Mouse (Mus musculus) spleen, adult 2 months (tissue): ENCODE measurements around the gene Per1. TPM values are rescaled to one million over a fixed set of nuclear protein-coding genes. Genes with fewer than 3 reads are reported as not detected.

Source experiments
- DNase-seq, 2 experiments: peaks; one replicate each; pipeline versions ENCODE4 v3.0.0 to v3.0.0-alpha.2; 2012 to 2021; ENCODE audit warnings: low spot score in 2 of 2, low read depth in 1 of 2
- H3K27ac ChIP-seq: fragments of 200-500 bp; 2 replicates; pipeline ENCODE4 v1.5.1; 2012; ENCODE audit warnings: low read length, inconsistent platforms; ENCODE audit not compliant: insufficient read depth
- H3K27me3 ChIP-seq: fragments of 200-500 bp; 2 replicates; pipeline ENCODE4 v1.6.1; 2012; ENCODE audit warnings: mild to moderate bottlenecking, moderate library complexity, low read length, inconsistent platforms; ENCODE audit not compliant: control insufficient read depth, insufficient read depth
- H3K36me3 ChIP-seq: fragments of 200-500 bp; 2 replicates; pipeline ENCODE4 v1.6.1; 2012; ENCODE audit warnings: mild to moderate bottlenecking, low read length, inconsistent platforms; ENCODE audit not compliant: control insufficient read depth, insufficient read depth
- H3K4me1 ChIP-seq: fragments of 200-500 bp; 2 replicates; pipeline ENCODE4 v1.6.1; 2011; ENCODE audit warnings: inconsistent platforms; ENCODE audit not compliant: control insufficient read depth, insufficient read depth, insufficient read length
- H3K4me3 ChIP-seq: fragments of 200-500 bp; 2 replicates; pipeline ENCODE4 v1.5.1; 2011; ENCODE audit warnings: mild to moderate bottlenecking, inconsistent platforms; ENCODE audit not compliant: insufficient read depth, insufficient read length; ENCODE audit errors: extremely low read depth
- CTCF ChIP-seq: fragments of 200-500 bp; IDR thresholded peaks from 2 replicates; pipeline ENCODE4 v1.5.1; 2011; ENCODE audit warnings: mild to moderate bottlenecking, inconsistent platforms; ENCODE audit not compliant: insufficient read depth, insufficient read length, insufficient replicate concordance; ENCODE audit errors: extremely low read depth
- POLR2A ChIP-seq: fragments of 200-500 bp; IDR thresholded peaks from 2 replicates; pipeline ENCODE4 v1.6.1; 2011; ENCODE audit warnings: low read depth, low read length, inconsistent platforms
- WGBS: fragments of 180-500 bp; shearing (Covaris S2); methylation state at CpG from one replicate; pipeline ENCODE4 v1.1.7; 2018; 5-methylcytosine and 5-hydroxymethylcytosine counted together
- polyA plus RNA-seq: library from polyadenylated mRNA; depleted of rRNA; stranded (reverse); fragments of >200 nt; gene quantifications from 2 replicates; pipeline ENCODE4 v1.2.3, GENCODE M21; 2012

Gene Per1
- polyA plus RNA-seq, 1 experiment, result 23.3 TPM

DNA sequence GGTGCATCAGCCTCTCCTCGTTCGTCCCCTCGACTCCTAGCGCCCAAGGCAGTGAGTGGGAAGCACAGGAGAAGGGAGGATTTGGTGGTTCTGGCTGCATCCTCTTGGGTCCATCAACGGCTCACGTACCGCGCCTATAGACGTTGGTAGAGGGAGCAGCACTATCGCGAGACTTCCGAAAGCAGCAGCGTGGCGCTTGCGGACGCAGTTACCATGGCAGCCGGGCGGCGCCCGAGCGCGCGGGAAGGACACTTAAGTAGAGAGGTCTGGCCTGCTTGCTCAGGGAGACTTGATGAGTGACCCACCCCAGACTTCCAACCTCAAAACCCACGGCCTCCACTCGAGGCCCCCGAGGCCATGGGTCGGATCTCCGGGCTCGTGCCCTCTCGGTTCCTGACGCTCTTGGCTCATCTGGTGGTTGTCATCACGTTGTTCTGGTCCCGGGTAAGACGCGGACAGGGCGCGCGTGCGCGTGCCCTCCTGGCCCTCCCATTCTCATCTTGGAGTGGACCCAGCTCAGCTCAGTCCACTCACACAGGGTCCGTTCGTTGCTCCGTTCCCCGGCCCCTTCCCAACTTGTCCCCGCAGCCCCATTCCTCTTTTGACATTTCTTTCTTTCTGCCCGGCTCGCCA lies 24.3 kb upstream of the Per1 start, which contains the start of gene Tmem107:
Gene Tmem107, plus strand, starts transcription at position 217 of the 633 bp plus-strand sequence.
- under 1% methylated on average over 47 of the region's 47 CpGs for WGBS
- peaks cover 2% of the 10 kb centered on the region for H3K4me1 ChIP-seq
- TF ChIP-seq POLR2A (peak; percentile 94), CTCF (no peak)
- peak within 1 kb of the TSS; percentile 69 for H3K4me3 ChIP-seq
- H3K36me3 ChIP-seq, result no peaks in the 10 kb centered on the region
- H3K27ac ChIP-seq, result peak within 1 kb of the TSS; percentile 80
- no peaks in the 10 kb centered on the region for H3K27me3 ChIP-seq
- DNase-seq, result peak; percentile 88 to 94

DNA sequence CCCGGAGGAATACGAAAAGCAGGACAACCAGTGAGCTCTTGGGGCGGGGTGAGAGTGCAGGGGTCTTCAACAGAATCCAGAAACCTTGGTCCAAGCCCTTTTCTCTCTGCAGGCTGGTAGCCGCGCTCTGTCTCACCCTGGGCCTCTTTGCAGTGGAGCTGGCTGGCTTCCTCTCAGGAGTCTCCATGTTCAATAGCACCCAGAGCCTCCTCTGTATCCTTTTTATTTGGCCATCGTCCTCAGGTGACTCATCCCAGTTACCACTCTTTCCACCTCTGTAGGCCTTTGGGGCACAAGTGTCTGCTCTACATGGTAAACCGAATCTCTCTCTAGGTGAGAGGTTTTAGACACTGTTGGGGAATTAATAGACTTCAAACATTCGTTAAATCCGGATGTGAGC lies 23.8 kb upstream of the Per1 start:
- Histone ChIP-seq H3K27me3 (no peaks in the 10 kb centered on the region), H3K27ac (peak overlapping the region; percentile 27; the same call in 1 of the 2 replicates), H3K4me1 (no peaks in the 10 kb centered on the region; the same call in 1 of the 2 replicates), H3K36me3 (no peaks in the 10 kb centered on the region), H3K4me3 (peak overlapping the region; percentile 69; the same call in 1 of the 2 replicates)
- TF ChIP-seq CTCF, result no peak
- TF ChIP-seq POLR2A, result no peak
- WGBS, result 43% methylated on average over 9 of the region's 9 CpGs
- DNase-seq, result no peak

DNA sequence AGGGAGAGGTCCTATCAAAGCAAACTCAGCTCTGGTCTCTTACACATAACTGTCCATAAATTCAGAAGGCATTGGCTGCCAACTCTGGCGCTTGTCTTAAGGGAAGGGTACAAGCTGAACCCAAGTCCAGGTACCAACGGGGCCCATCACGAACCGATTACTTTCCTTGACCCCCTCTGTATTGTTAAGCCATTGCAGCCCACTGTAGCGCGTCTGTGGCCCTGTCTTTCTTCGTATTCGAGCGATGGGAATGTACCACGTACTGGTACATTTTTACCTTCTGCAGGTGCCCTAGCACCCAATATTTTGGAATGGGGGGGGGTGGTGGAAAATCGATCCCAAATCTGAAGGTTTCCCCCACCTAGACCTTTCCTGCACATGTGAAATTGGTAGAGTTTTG lies 22.8 kb upstream of the Per1 start:
- Histone ChIP-seq H3K27me3 (no peaks in the 10 kb centered on the region), H3K4me3 (no peak overlapping the region), H3K4me1 (no peaks in the 10 kb centered on the region; the same call in 1 of the 2 replicates), H3K36me3 (no peaks in the 10 kb centered on the region), H3K27ac (no peak overlapping the region)
- 93% methylated on average over 11 of the region's 11 CpGs for WGBS
- no peak for DNase-seq
- TF ChIP-seq POLR2A (no peak), CTCF (no peak)

DNA sequence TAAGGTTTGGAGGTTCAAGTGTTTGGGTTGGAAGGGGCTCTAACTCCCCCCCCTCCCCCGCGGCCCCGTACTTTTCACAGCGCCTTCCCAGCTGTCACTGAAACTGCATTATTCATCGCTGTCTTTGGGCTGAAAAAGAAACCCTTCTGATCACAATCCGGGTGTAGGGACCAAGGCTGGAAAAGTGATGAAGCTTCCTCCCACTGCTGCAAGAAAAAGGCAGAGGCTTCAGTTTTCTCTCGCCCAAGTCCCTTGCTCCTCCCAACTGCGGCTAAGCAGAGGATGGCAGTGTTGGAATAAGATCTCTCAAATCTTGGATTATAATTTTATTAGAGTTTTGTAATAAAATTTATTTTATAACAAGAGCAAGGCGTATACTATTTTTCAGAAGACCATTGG lies 22.4 kb upstream of the Per1 start:
- H3K36me3 ChIP-seq, result no peaks in the 10 kb centered on the region
- no peaks in the 10 kb centered on the region; the same call in 1 of the 2 replicates for H3K4me1 ChIP-seq
- TF ChIP-seq POLR2A (no peak), CTCF (no peak)
- DNase-seq, result no peak
- no peak overlapping the region for H3K4me3 ChIP-seq
- no peaks in the 10 kb centered on the region for H3K27me3 ChIP-seq
- H3K27ac ChIP-seq, result no peak overlapping the region
- 30% methylated on average over 9 of the region's 9 CpGs for WGBS

DNA sequence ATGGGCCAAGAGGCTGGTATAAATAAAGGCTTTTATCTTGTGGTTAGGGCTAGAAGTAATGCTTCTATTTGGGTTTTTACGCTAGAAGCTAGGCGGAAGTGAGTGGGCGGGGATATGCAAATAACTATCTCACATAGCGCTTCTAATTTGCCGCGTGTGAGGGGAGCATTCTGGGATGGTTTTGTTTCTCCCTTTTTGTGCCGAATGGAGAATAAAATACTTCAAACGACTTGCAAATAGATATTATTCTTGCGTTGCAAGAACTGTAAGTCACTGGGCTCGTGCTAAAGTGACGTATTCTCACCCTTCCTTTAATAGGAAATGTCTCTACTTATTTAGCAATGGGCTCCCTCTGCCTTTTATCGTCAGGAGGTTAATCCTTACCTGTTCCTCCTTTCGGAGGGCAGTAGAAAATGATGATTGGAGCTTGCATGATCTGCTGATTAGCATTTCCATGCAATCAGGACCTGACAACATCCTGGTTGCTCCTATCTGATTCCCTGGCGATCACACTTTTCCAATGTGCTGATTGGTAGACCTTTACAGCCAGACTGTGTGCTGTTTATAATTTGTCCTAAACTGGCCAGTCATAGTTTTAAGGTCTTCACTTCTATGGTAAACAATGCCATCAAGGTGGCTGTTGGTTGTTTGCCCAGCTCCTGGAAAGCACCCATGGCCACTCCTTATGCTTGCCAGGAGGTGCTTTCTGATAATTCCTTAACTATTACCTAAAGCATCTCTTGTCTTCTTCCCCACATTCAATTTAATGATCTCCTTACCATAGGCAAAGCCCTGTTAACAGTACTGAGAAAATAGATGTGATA lies 21.7 kb upstream of the Per1 start:
- TF ChIP-seq CTCF (no peak), POLR2A (peak; percentile 97)
- Histone ChIP-seq H3K27ac (peak overlapping the region; percentile 82), H3K36me3 (no peaks in the 10 kb centered on the region), H3K27me3 (no peaks in the 10 kb centered on the region), H3K4me3 (no peak overlapping the region), H3K4me1 (peaks cover 5% of the 10 kb centered on the region; the same call in 1 of the 2 replicates)
- WGBS, result under 1% methylated on average over 14 of the region's 14 CpGs
- peak; percentile 77 to 93 for DNase-seq

DNA sequence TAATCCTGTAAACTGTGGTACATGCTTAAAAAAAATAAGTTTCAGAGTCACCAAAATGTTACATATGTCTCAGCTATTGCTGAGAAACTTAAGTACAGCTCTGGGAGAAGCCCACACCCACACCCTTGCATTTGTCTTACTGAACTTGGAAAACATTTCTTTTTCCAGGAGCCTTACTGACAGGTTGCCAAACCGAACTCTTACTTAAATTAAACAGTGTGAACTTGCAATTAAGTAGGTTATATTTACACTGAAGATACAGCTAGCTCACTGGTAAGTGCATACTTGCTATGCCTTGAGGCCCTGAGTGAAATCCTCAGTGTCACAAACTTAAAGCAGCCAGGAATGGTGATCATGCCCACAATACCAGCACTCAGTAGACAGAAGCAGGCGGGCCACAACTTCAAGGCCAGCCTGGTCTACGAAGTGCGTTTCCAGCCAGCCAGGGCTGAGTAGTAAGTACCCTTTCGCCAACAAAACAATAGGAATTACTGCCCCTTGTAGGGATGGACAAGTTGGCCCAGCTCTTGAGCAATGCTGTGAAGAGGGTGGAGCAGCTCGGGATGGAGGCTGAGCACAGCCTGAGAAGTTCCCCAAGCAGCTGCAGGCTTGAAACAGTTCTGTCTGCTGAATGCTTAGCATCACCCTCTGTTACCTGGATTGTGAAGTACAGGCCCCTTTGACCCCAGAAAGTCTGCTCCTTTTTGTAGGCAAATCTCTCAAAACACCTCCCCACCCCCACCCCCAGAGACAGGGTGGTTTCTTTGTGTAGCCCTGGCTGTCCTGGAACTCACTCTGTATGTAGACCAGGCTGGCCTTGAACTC lies 20.9 kb upstream of the Per1 start:
- Histone ChIP-seq H3K27ac (peak overlapping the region; percentile 35; the same call in 1 of the 2 replicates), H3K36me3 (no peaks in the 10 kb centered on the region), H3K4me1 (peaks cover 8% of the 10 kb centered on the region; the same call in 1 of the 2 replicates), H3K27me3 (no peaks in the 10 kb centered on the region), H3K4me3 (no peak overlapping the region)
- TF ChIP-seq CTCF (no peak), POLR2A (no peak)
- 81% methylated on average over 6 of the region's 6 CpGs for WGBS
- no peak for DNase-seq
